ENCODE assay signal across 9 mouse cellular contexts in genomic region chr5:65040463-65040862, GRCm38 (mm10). TPM values are rescaled to one million over a fixed set of nuclear protein-coding genes. Genes with fewer than 3 reads are reported as not detected.
DNase-seq lines count a peak whose midpoint lies in the region; ATAC-seq lines count a peak whose summit lies in the region.
"Had no signal": no experiment of that assay in that cellular context is flagged by ENCODE, and none has a peak within 500 bp of the region (broad histone marks: within the 10 kb centered on the region; RNA-seq: fewer than 3 reads in every experiment).

No protein-coding gene starts in this region.

- peaks cover 12% of the 10 kb centered on the region for H3K4me1 ChIP-seq in kidney, embryonic 15.5 days
- peaks cover 22% of the 10 kb centered on the region for H3K4me1 ChIP-seq in neural tube, embryonic 15.5 days
- H3K4me1 ChIP-seq: heart, embryonic 10.5 days had no signal

- no peaks in the 10 kb centered on the region for H3K9me3 ChIP-seq in kidney, embryonic 15.5 days (replicated peaks)
- H3K9me3 ChIP-seq in neural tube, embryonic 15.5 days (replicated peaks) = no peaks in the 10 kb centered on the region
- H3K9me3 ChIP-seq: heart, embryonic 10.5 days had no signal

- H3K27me3 ChIP-seq in kidney, embryonic 15.5 days = no peaks in the 10 kb centered on the region
- no peaks in the 10 kb centered on the region for H3K27me3 ChIP-seq in neural tube, embryonic 15.5 days (replicated peaks)

- H3K36me3 ChIP-seq in kidney, embryonic 15.5 days = peaks cover 9% of the 10 kb centered on the region
- no peaks in the 10 kb centered on the region for H3K36me3 ChIP-seq in neural tube, embryonic 15.5 days

- ATAC-seq in kidney, embryonic 15.5 days (replicated peaks; ENCODE audit: low FRiP score) = no peak
- ATAC-seq in neural tube, embryonic 15.5 days (ENCODE audit: low FRiP score) = no peak

- 72% methylated on average over 5 of the region's 5 CpGs for WGBS in kidney, embryonic 15.5 days
- WGBS in neural tube, embryonic 15.5 days = 62% methylated on average over 5 of the region's 5 CpGs

- H3K9ac ChIP-seq in kidney, embryonic 15.5 days = no peak overlapping the region
- no peak overlapping the region for H3K9ac ChIP-seq in neural tube, embryonic 15.5 days (replicated peaks)

- no peak overlapping the region for H3K27ac ChIP-seq in kidney, embryonic 15.5 days
- no peak overlapping the region for H3K27ac ChIP-seq in neural tube, embryonic 15.5 days (replicated peaks)
- H3K27ac ChIP-seq: heart, embryonic 10.5 days had no signal

- H3K4me3 ChIP-seq in kidney, embryonic 15.5 days (replicated peaks) = no peak overlapping the region
- H3K4me3 ChIP-seq in neural tube, embryonic 15.5 days (replicated peaks) = no peak overlapping the region
- H3K4me3 ChIP-seq: heart, embryonic 10.5 days had no signal

- DNase-seq in kidney, adult 18-20 months = peak; percentile 18
- peak; percentile 29 for DNase-seq in 3T3-L1 (ENCODE audit: low read depth, low spot score)
- peak; percentile 43 for DNase-seq in CD4-positive helper T cell, adult 2 months (ENCODE audit: low read depth, low spot score)
- peak; percentile 58 for DNase-seq in induced T-regulatory cell, adult 2 months (ENCODE audit: low read depth)
- DNase-seq in frontal cortex, postnatal 25 days (ENCODE audit: low spot score in 2 of 2) = no peak
- DNase-seq in frontal cortex, postnatal 10 days (ENCODE audit: low spot score in 2 of 2) = no peak

- no peak overlapping the region for H3K4me2 ChIP-seq in kidney, embryonic 15.5 days
- H3K4me2 ChIP-seq in neural tube, embryonic 15.5 days = no peak overlapping the region

RNA-seq across cellular contexts. Expression of gene Tmem156, which starts 51.5 kb away (rescaled TPM):
- polyA plus RNA-seq in kidney, embryonic 15.5 days (2015; fragmentation: Nextera tagmentation; extraction: Ambion mirVana) = 0.15 and 0.31 TPM in 2 replicates
- 0.68 TPM in 1 of 2 replicates, not detected in the other for polyA plus RNA-seq in neural tube, embryonic 15.5 days (2015; fragmentation: Nextera tagmentation; extraction: Ambion mirVana)

Comparison
In these comparisons a context has a peak if more than half of its experiments do, and no peak if none do; other contexts are left out.
1. DNase-seq: peak in kidney, adult 18-20 months (single experiment), 3T3-L1 (single experiment), CD4-positive helper T cell, adult 2 months (single experiment) and induced T-regulatory cell, adult 2 months (single experiment); none in frontal cortex, postnatal 25 days (0 of 2) and frontal cortex, postnatal 10 days (0 of 2).